Mouse (Mus musculus) frontal cortex, adult (tissue): Measurements from ENCODE around the gene Pam16.

Experiments
- ATAC-seq: cut with Nextera tagmentation; 2 replicates; pipeline ENCODE4 v1.9.2; 2017; ENCODE audit warnings: mild to moderate bottlenecking, moderate library complexity, mixed read lengths; ENCODE audit not compliant: low TSS enrichment

Gene Pam16

DNA sequence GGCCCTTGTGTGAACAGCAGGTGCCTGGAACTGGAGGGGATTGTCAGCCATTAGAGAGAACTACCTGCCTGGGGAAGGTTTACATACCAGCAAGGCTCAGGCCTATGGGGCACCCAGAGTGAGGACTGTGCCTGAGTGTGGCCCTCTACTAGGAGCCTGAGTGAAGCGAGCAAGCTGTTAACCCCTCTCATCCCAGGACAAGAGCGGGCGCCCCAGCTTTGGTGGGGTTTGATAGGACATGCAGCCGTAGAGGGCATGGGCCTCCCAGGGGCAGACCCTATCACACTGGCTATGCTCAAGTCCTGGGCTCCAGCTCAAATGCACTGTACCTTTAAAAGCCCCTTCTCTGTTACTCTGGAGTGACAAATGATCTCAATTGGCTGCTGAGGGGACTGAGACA, 22.0 kb upstream of the Pam16 start:
- no peak for ATAC-seq

DNA sequence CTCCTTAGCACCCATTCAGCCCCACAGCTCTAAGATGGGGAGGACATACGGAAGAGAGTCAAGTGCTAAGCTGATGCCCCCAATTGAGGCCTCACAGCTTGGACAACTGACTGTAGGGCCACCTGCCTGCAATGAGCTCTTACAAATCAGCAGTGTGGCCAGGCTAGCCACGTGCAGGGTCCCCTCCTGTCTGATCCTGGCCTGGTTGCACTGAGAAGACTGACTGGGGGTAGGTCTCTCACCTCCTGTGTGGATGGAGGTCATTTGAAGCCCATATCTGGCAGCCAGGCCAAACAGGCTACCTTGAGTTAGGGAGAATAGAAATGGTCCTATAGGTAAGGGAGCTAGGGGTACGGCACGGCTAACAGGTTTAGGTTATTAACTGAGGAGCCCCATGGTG, 21.1 kb upstream of the Pam16 start:
- no peak for ATAC-seq

DNA sequence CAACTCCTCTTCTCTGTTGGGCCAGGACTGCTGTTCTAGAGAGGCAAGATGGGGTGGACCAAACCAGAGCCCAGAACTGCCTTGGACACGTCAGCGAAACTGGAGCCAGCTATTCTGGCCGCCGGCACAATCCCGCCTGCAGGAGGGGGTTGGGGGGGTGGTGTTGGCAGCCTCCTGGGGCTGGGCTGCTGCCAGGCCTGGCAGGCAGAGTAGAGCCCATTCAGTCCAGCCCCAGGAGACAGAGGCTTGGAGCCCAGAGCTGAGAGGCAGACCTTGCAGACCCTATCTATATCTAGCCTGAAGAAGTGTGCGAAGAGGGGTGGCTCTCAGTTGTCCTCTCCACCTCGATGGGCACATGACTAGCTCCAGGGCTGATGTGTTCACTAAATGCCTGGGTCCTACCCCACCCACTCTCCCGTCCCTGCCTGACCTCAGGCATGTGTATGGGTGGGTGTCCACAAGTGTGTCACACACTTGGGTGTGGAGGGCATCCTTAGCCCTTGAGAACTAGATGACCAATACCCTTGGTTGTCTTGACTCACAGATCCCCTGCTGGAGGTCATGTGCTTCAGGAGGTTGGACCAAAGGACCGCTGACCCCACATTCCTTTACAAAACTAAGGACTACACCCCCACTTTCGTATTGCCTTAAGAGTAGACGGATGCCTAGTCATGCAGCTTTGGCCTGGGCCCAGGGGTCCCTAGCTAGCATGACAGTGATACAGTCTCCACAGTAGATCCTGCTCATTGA, 19.1 kb upstream of the Pam16 start:
- peak; percentile 19 for ATAC-seq

DNA sequence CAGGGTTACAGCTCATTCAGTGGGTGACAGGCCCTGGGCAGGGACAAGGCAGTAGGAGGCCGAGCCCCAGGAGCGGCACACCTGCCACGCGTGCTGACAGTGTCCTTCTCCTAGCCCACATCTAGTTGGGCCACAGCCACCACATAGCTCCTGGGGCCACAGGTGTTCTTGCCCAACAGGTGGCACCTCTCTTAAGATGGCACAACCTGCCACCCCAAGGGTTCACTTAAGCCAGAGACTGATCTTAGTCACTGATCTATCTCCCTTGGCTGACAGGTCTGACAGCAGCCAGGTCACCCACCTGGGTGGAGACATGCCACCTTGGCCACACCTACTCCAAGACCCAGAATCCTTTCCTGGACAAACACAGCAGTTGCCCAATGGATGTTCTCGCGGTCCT, 18.1 kb upstream of the Pam16 start:
- no peak for ATAC-seq

DNA sequence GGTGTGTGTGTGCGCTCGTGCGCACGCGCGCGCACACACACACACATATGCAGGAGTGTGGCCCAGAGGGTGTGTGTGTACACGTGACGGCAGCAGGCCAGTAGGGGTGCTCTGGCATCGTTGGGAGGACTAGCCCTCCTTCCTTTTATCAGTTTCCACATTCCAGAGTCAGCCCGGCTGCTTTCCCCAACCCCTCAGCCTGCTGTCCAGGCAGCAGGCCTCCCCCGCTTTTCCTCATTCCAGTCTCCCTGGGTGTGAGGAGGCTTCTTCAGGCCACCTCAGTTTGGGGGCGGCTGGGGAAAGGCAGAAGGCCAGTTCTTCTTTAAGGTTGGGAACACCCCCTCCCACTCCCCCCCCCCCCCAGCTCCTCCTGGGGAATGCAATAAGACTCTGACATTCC, 17.4 kb upstream of the Pam16 start:
- peak; percentile 65 for ATAC-seq

DNA sequence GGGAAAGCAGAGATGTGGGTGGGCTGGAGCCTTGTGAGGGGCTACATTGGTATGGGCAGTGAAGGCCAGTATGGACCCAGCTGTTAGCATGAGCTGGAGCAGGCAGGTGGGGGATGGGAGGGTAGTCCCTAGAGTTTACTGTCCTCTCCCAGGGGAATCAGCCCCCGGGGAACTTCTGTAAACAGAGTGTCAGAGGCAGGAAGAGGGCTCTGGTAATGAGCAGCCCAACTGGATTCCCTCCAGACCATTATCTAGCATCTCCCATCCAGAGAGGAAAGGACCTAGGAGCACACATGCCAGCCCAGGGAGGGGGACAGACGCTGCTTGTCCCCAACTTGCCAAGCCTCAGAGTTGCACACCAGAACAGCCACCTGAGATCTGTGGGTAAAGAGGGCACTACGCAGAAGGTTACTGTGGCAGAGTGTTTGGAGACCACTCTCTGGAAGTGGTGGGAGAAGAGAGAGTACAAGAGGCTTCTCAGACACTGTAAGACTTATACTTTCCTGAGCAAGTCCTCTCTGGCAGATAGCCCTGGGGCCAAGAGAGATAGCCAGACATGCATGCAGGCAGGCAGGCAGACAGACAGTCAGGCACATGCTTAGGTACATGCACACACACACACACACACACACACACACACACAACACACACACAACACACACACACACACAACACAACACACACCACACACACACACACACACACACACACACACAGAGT, 16.5 kb upstream of the Pam16 start:
- no peak for ATAC-seq

DNA sequence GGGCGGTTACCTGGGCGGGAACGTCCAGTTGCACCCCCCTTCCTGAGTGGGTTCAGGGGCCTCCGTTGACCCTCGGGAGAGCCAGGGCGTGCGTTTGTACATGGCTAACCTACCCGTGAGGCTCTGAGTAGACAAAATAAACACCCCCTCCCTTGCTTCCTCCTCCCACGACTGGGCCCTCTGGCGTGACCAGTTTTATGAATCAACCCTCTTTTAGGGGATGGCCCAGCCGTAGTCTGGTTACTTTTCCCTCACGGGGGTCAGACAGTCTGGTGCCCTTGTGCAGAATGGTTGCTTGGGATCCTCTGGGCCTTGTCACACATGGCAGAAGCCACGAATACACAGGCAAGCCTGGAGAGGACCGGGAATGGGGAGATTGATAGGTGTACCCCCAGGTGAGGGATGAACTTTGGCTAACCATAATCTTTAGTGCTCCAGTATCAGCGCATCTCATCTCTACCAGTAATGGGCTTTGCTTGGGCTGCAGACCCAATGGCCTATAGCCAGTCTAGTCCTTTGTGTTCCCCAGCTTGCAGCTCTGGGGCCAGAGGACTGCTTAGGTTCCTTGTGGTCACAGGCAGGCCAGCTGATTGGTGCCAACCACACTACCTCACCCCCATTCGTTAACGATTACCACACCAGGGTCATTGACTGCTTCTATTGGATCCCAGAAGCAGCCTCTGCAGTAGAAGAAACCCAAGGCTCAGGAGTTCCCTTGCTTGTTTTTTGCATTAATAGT, 15.6 kb upstream of the Pam16 start:
- ATAC-seq: no peak

DNA sequence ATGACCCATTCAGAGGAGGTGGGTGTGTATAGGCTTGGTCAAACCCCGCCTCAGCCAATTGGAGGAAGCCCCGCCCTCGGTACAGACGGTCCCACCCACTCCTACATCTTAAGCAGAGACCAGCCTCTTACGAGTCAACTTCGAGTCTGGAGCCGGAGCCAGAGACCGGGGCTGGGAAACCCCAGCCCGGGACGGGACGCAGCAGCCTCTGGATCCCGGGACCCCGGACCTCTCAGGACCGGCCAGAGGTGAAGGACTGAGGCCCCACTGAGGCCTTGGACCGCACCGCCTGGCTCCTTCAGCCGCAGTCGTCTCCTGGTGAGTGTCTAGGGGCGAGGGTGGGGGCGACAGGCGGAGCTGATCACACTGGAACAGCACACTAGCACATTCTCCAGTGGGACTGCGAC, 15.0 kb upstream of the Pam16 start, which contains the start of the genes Vasn and Dnaja3:
TSS of gene Vasn (plus strand) at position 111 of the 407 bp plus-strand sequence.
TSS of gene Dnaja3 (plus strand) at position 159 of the 407 bp plus-strand sequence.
- ATAC-seq: peak; percentile 48

DNA sequence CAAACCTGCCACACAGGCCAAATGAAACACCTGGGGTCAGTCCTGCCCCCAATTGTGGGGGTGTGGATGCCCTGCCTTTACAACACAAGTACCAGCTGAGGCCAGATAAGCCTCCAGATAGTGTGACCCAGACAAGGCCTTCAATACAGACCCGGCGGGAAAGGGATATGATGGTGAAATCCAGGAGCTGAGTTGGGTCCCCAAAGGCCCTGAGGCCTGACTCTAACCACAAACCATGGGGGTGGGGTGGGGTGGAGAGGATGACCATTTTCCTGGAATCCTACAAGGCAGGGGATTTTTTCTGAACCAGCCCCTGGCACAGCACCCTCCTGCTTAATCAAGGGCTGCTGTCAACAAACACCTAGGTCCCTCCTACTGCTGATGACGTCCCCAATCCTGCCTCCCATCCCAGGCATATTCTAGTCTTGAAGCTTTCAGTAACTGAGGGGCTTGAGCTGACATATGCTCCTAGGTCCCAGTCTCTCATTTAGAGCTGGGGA, 14.2 kb upstream of the Pam16 start:
- no peak for ATAC-seq

DNA sequence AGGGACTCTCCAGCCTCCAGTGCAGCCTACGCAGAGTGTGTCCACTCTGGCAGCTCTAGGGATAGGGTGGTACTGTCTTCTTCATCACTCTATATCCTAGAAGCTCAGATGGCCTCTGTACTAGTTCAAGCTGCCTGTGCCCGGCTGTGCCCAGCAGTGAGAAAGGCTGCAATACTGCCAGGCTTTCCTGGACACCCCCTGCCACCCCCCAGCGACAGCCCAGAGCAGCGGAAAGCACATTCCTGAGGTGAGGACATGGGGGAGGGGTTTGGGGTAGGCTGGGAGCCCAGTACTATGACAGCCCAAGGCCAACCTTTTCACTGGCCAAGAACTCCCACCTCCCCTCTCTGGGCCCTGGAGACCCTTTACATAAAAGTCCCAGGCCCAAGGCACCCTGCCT, 11.0 kb upstream of the Pam16 start:
- no peak for ATAC-seq

DNA sequence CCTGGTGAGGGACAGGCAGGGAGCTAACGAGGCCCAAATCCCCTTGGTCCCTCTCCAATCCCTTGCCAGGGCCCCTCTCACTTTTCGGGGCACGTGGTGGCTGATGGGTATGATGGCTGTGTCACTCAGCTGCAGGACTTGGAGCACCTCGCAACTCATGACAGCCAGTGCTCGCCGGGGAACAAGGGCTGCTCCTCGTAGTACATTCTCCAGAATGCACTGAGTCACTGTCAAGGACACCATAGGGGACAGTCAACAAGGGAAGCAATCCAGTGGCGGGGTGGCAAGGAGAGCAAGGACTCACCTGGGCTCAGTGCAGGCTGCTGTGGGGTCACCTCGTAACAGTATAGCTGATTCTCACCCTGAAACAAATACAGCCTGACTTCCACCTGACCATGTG, 9.9 kb upstream of the Pam16 start:
- ATAC-seq: no peak

DNA sequence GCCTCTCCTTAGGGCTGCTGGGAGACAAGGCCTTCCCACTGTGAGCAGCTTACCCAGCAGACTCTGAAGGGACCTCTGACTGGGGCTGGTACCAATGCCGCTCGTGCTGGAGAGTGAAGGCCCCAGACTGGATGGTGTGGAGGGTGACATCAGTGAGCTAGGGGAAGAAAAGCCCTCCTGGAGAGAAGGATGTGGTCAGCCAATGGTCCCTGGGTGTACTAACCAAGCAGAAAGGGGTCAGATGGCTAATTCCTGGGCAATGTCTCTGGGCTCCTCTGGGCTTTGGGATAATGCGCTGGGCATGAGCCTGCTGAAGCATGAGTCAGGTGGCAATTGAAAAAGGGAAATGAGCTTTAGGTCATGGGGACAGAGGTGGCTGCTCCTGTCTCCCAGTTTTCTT, 8.9 kb upstream of the Pam16 start:
- no peak for ATAC-seq

DNA sequence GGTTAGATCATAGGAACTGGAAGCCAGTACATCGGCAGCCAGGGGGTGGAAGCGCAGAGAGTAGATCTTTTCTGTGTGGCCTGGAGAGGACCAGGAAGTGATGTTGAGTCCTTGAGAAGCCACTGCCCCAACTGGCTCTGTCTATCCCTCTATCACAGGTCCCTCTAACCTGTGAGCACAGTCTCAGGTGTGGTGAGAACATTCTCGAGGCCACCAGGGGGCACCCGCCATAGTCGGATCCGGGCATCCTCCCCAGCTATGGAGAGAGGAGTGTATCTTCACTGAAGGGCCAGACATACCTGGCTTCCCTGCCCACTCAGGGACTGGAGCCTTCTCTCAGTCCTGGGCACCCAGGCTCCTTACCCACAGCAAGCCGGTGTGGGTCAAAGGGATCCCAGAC, 7.3 kb upstream of the Pam16 start:
- ATAC-seq: no peak

DNA sequence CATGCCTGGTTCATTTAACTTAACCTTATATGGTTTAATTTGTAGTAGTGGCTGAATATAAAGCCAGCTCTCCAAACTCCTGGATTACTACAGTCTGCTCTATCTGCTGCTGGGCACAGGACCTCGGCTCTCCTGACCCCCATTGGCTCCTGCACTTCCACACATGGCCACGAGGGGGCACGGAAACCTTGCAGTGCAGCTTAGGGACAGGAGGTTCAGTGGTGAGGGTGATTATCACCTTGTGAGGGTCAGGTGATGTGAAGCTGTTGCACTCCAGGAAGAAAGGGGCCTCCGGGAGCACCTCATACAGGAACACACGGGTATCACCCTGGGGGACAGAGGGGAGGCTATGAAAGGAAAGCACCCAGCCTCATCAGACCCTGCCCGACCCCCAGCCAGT, 5.2 kb upstream of the Pam16 start:
- 0 out of 2 replicates have a peak, but pooled peaks have one; percentile 16 for ATAC-seq

DNA sequence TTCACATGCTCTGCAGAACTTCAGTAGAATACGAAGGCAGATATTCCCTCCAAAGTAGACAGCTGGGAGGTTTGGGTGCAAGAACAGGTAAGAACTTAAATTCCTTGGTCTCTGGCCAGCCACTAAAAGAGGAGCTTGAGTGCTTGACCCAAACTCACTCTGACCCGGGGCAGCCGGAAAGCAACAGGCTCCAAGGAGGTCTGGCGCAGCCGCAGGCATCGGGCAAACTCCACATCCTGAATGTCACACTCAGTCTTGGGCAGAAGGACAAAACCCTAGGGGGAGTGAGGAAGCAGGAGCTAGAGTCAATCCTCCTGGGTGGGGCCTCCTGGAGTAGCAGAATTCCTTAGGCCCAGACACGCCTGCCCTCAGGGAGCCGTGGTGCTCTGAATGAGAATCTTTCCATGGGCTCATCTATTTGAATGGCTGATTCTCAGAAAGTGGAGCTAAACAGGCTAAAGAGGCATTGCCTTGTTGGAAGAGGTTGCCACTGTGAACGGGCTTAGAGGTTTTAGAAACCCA, 4.2 kb upstream of the Pam16 start:
- ATAC-seq: no peak

DNA sequence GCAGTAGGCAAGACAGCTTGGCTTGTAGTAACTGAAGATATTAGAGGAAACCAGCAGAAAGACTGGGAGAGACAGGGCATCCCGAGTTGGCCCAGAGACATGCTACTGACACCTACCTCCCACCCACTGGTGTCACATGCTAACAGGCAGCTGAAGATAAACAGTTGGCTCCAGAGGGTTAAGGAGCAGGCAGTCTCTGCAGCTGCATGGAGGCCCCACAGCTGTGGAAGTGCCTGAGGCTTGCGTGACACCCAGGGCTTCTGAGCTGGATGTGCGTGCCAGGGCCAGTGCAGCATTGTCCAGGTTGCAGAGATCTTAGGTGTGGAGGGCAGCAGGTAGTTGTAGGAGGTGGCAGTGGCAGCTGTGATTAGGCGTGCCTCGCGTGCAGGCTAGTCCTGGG, 2.3 kb upstream of the Pam16 start:
- ATAC-seq: no peak

DNA sequence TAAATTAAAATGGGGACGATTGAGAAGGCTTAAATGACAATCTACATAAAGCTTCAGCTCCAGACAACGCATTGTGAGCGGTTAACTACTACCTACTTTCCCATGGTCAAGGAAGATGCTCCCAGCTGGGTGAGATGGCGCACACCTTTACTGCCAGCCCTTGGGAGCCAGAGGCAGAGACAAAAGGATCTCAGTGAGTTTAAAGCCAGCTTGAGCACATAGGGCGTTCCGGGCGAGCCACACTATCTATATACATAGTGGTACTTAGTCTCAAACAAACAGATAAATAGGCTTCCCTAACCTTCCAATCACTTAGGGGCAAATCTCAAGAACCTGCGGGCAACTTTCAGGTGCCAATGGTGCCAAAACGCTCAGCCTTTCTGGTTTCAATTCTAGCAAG, 714 bp downstream of the Pam16 start:
- ATAC-seq: no peak

DNA sequence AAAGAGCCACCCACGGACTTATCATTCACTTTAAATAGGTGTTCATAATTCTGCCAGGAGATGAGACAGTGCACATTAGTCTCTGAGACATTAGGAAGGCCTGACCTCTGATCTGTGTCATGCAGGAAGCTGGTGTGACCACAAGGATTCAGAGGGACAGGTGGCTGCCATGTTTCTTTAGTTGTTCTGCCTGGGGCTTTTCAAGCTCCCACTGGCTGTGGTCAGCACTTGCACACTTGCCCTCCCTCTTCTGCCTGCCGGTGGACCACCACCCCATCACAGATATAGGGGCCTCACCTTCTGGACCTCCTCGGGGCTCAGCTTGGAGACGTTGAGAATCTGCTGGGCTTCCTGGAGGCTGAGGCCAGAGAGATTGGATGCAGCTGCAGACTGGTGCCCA, 8.0 kb downstream of the Pam16 start:
- no peak for ATAC-seq

DNA sequence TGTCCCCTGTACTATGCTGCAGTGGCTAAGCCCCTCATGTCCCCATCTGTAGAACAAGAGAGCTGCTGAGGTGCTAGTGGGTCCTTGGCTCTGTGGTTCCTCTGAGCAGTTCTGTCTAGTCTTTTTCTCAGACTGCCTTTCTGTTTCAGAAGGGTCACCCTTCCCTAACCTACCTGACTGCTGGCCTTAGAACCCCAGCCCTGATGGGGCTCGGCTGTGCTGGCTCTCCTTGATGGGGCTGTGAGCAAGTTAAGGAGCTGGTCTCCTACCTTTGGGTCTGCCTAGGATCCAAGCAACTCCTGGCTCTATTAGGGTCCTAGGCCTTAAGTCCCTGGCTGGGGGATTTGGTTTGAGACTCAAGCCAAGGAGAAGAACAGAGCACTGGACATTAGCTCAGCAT, 9.5 kb downstream of the Pam16 start:
- ATAC-seq: no peak

DNA sequence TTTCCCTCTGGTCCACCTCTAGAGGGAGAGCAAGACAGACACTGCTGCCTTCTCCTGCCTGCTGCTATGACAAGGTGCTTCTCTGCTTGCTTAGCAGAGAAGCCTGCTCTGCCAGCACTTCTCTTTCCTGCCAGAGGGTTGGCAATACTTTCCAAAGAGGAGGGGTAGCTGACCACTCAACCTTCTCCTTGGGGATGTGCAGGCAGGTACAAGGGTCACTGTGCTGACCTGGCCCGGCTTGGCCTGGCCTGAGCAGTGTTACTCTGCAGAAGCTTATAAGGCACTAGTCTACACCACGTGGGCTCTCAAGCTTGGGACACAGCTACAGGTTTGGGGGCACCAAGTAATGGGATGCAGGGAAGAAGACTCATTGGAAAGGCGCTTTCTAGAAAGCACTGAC, 10.1 kb downstream of the Pam16 start:
- ATAC-seq: no peak

DNA sequence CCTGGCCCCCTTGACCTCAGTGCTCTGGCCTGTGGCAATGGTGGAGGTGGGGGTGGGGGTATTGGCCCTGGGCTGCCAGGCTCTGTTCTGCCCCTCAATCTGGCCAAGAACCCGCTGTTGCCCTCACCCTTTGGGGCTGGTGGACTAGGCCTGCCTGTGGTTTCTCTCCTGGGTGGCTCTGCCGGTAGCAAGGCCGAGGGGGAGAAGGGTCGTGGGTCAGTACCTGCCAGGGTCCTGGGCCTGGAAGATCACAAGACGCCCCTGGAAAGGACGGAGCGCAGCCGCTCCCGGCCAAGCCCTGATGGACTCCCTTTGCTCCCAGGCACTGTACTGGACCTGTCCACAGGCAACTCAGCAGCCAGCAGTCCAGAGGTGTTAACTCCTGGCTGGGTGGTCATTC, 11.1 kb downstream of the Pam16 start:
- no peak for ATAC-seq

DNA sequence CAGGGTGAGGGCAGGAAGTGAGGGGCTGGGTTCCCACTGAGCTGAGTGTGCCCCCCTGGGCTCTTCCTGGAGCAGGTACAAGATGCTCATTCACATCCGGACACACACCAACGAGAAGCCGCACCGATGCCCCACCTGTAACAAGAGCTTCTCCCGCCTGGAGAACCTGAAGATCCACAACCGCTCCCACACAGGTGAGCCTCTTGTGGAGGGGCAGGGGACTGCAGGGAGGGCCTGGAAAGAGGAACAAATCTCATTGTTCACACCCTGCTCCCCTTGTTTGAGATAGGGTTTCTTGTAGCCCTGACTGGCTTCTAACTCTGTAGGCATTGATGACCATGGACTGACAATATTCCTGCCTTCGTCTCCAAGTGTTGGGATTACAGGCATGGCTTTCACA, 13.1 kb downstream of the Pam16 start:
- ATAC-seq: no peak
